Mouse (Mus musculus) T-helper 1 cell (primary cell): ENCODE data around the gene Synpo2l.
"Not testable (repeated sequence)": the region's sequence is repeated elsewhere in the genome, so short reads cannot be mapped to it uniquely, and the experiment has no call there.

Experiments used
- in situ Hi-C: fragments of 300-600 bp; cut with MboI, MseI; formaldehyde crosslinking; loops from one replicate; pipeline ENCODE4 v1.15.1; 2025; ENCODE audit warnings: high pct_unique_total_duplicates

Synpo2l gene

DNA sequence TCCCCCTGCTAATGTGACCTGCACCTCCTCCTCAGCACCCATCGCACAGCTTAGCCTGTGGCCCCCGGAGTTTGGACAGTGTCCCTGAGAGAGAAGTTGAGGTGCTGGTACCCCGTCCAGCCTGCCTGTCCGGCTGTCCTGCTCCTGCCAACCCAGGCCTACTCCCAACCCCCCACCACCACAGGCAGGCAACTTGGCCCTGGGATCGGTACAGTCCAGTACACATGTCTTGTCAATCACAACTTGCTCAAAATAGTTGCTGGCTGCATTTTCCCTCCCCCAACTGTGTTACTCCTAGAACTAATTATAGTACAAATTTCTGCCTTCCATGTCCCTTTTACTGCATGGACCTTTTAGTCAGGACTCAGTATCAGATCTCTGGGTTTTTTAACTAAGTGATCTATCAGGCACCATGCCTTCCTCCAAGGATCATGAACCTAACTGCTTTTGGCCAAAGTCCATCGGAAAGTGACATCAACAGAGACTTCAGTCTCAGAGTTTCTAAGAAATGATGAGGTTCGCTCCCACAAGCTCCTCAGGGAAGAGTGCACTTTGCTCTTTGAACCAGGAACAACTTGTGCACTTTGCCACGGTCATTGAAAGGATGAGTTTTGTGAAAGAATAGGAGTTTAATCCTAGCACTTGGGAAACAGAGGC lies at the start of gene Synpo2l:
TSS of gene Synpo2l (minus strand) at position 201 of the 657 bp plus-strand sequence.
- in situ Hi-C loops = no loop called here

DNA sequence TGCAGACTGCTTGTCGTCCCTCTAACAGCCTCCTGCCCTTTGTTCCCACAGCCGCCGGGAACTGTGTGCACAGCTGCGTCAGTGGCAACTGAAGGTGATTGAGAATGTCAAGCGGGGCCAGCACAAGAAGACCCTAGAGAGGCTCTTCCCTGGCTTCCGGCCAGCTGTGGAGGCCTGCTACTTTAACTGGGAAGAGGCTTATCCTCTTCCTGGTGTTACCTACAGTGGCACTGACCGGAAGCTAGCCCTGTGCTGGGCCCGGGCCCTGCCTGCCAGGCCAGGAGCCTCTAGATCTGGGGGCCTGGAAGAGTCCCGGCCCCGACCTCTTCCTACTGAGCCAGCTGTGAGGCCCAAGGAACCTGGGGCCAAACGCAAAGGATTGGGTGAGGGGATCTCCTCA lies 45.7 kb upstream of the Synpo2l start:
- in situ Hi-C loops = no loop called here

- in situ Hi-C loops = no loop called here
These were observed 40.1 kb upstream of the Synpo2l start for GRCm38 (mm10) chr14:20708239-20708638.

DNA sequence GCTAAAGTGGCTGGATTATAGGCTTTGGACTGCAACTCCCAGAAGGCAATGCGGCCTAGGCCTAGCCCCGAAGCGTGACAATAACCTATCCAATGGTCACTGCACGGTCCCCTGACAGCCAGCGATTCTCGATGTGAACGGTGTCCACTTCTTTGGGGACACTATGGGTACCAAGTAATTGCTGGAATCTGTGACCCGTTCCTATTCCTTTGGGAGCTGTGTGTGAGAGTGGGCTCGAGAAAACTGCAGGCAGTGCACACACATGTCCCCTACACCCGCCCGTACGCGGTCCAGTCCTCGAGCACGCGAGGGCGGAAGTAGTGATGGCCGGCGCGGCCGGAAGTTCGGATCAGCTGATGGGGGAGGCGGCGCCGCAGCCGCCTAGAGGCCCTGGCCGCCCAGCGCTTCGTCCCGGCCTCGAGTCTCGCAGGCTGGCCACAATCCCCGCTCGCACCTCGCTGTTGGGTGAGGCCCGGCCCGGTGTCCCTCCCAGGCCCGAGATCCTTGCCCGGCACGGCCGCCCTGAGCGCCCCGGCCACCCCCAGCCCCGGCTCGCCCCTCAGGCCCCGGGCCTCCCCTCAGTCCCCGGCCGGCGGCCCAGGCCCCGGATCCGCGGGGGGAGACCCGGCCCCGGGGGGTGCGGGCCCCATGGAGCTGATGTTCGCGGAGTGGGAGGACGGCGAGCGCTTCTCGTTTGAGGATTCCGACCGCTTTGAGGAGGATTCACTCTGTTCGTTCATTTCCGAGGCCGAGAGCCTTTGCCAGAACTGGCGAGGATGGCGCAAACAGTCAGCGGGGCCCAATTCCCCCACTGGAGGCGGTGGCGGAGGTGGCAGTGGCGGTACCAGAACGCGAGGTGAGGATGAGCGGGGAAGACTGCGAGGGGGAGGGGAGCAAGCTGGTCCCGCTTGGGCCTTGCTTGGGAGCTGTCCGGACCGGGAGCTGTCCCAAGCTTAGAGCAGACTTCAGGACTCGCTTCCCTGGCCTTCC lies 39.3 kb upstream of the Synpo2l start, which contains the start of gene Zswim8:
TSS of gene Zswim8 (plus strand) at position 352 of the 990 bp plus-strand sequence.
- in situ Hi-C loops = no loop called here

DNA sequence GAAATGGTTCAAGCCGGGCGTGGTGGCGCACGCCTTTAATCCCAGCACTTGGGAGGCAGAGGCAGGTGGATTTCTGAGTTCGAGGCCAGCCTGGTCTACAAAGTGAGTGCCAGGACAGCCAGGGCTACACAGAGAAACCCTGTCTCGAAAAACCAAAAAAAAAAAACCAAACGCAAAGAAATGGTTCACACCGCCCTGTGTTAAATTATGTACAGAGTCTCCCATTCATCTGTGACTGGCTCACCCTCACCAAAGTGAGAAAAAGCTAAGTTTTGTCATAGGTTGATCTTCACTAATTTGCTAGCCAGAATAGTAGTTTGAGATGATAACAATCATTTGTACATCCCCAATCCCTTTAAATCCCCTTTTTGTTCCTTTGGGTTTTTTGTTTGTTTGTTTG lies 35.3 kb upstream of the Synpo2l start:
- in situ Hi-C loops = not testable (repeated sequence)

DNA sequence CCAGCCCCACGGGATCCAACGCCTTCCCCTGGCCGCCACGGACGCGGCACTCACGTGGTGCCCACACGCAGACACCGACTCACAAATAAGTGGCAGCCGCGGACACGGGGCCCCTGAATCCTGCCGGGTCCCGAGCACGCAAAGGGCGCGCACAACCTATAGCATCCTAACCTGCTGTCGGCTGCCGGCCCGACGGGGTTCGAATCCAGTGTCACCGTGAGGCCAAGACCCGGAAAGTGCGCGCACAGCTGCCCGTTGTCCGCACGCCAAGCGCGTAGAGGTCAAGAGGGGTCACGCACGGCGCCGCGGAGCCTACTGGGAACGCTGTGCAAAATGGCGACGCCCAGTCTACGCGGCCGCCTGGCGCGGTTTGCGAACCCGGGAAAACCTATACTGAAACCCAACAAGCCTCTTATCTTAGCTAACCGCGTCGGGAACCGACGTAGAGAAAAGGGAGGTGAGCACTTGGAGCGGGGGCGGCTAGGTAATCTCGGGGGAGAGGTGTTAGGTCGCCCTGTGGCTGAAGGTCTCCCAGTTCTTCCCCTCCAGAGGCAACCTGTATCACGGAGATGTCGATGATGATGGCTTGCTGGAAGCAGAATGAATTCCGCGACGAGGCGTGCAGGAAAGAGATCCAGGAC lies 34.7 kb upstream of the Synpo2l start, which contains the start of gene Chchd1:
TSS of gene Chchd1 (plus strand) at position 266 of the 641 bp plus-strand sequence.
- in situ Hi-C loops = no loop called here

- in situ Hi-C loops = no loop called here
These were observed 34.1 kb upstream of the Synpo2l start for GRCm38 (mm10) chr14:20702096-20702740.

DNA sequence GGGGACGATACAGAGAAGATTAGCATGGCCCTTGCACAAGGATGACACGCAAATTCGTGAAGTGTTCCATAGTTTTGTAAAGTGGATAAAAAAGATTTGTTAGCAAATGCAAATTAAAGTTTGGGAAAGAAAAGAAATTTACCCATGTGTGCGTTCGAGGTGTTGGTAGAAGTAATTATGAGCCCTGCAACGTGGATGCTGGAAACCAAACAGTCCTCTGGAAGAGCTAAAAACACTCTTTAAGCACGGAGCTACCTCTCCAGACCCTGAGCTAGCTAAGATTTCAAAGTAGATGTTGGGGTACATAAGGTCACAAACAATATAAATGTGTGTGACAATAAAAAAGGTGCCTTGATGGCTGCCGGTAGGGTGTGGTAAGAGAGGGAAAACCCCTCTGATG lies 33.4 kb upstream of the Synpo2l start:
- in situ Hi-C loops = no loop called here

- in situ Hi-C loops = no loop called here
These were observed 32.2 kb upstream of the Synpo2l start for GRCm38 (mm10) chr14:20700362-20700761.

GRCm38 (mm10) chr14:20698515-20698914 lies 30.4 kb upstream of the Synpo2l start:
- in situ Hi-C loops = no loop called here

GRCm38 (mm10) chr14:20696986-20697385 lies 28.8 kb upstream of the Synpo2l start:
- in situ Hi-C loops = no loop called here

DNA sequence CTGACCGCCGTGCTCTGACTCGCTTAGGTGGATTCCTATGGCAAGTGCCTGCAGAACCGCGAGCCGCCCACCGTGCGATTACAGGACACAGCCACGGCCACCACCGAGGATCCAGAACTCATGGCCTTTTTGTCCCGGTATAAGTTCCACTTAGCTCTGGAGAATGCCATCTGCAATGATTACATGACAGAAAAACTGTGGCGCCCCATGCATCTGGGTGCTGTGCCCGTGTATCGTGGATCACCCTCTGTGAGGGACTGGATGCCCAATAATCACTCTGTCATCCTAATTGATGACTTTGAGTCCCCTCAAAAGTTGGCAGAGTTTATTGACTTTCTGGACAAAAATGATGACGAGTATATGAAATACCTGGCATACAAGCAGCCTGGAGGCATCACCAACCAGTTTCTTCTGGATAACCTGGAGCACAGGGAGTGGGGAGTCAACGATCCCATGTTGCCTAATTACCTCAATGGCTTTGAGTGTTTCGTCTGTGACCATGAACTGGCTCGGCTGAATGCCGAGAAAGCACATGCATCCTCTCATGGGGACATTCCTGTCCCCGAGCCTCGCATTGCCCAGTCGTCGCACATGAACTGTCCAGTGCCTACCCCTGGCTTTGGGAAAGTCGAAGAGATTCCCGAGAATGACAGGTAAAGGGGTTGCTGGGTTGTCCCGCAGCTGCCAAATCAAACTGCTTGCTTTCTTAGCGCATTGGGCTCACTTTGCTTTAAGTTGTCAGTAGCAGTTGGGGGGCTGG lies 27.8 kb upstream of the Synpo2l start:
- in situ Hi-C loops = no loop called here

GRCm38 (mm10) chr14:20694884-20695760 lies 27.0 kb upstream of the Synpo2l start, which contains the start of gene Fut11:
Fut11 (plus strand) TSS chr14:20694968.
- in situ Hi-C loops = no loop called here

GRCm38 (mm10) chr14:20694185-20694883 lies 26.2 kb upstream of the Synpo2l start:
- in situ Hi-C loops = no loop called here

GRCm38 (mm10) chr14:20693589-20694101 lies 25.5 kb upstream of the Synpo2l start:
- in situ Hi-C loops = no loop called here

- in situ Hi-C loops = no loop called here
These were observed 23.6 kb upstream of the Synpo2l start for GRCm38 (mm10) chr14:20691772-20692171.

DNA sequence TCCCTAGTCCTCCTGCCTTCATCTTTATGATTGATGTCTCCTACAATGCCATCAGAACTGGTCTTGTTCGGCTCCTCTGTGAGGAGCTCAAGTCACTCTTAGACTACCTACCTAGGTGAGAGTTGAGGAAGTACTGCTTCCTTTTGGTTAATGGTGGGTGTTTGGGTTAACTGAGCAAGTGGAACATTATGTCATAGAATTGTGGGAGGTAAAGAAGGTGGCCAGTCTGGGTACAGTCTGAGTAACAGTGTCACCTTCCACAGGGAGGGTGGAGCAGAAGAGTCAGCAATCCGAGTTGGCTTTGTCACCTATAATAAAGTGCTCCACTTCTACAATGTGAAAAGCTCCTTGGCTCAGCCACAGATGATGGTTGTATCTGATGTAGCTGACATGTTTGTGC lies 20.9 kb upstream of the Synpo2l start:
- in situ Hi-C loops = no loop called here

DNA sequence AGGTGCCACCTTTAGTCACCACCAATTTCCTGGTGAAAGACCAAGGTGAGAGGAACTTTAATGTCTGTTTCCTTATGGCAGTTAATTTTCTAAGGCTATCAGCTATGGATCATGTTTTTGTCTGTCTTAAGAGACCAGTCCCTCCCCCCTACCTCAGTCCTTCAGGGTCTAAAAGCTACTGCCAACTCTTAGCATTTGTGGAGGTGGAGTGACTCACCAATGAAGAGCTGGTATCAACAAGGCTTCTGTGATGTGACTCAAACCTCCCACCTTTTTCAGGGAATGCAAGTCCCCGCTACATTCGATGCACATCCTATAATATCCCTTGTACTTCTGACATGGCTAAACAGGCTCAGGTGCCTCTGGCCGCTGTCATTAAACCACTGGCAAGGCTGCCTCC lies 18.4 kb upstream of the Synpo2l start:
- in situ Hi-C loops = no loop called here

DNA sequence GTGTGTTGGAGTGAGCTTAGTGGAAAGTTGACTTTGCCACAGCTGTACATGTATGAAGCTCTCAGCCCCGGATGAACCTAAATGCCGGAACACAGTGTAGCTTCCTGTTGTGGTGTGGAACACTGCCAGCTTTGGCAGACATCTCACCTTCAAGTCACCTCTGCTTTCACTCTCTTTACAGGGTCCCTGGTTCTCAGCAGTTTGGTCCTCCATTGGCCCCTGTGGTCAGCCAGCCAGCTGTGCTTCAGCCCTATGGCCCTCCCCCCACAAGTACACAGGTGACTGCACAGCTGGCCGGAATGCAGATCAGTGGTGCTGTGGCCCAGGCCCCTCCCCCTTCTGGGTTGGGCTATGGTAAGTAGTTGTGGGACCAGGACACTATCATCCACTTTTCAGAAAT lies 14.3 kb upstream of the Synpo2l start:
- in situ Hi-C loops = no loop called here
